Mouse (Mus musculus) embryonic stem cell, embryonic (primary cell): ENCODE measurements around the gene Hadha.

ENCODE experiments used
- CTCF ChIA-PET, 4 experiments: fragments of 300-600 bp in 2 of 4; fragments of 350-600 bp in 2 of 4; sonication (Branson Sonifier 250); formaldehyde crosslinking; loops; one replicate each; lab custom pipeline; 2022; ENCODE audit warnings: inconsistent platforms in 2 of 4; lab: Charles Lee
- POLR2A ChIA-PET, 4 experiments: fragments of 300-600 bp in 2 of 4; fragments of 350-600 bp in 2 of 4; sonication (Branson Sonifier 250); formaldehyde crosslinking; loops; one replicate each; lab custom pipeline; 2022; ENCODE audit warnings: antibody characterized with exemption in 4 of 4, inconsistent platforms in 1 of 4; lab: Charles Lee

Gene Hadha

GRCm38 (mm10) chr5:30154474-30155394 lies at the start of gene Hadha, which contains the start of gene Hadhb:
Gene Hadha, minus strand, starts transcription at chr5:30155162.
Gene Hadhb, plus strand, starts transcription at chr5:30155248.
- POLR2A ChIA-PET = interaction anchor here in 3 of 4 experiments (0.7 to 2.6 kb wide), 41 partner anchors 8 to 894 kb away, joined by 3 to 19 read pairs (median 3); partner anchors contain the start of genes Tyms (in 3 of the 3), Garem2 (in 2 of the 3), Agbl5 (in 1 of the 3) and Atraid (in 1 of the 3)
- CTCF ChIA-PET = interaction anchor here in 2 of 4 experiments (0.6 to 1.0 kb wide), 2 partner anchors 40 to 1830 kb away, joined by 3 read pairs; no protein-coding TSS in a partner anchor

GRCm38 (mm10) chr5:30204441-30204840 lies 49.5 kb upstream of the Hadha start:
- ChIA-PET CTCF (interaction anchor here in 2 of 4 experiments (0.6 to 2.1 kb wide), 7 partner anchors 89 to 459 kb away, joined by 3 to 9 read pairs (median 5); partner anchors contain the start of gene Garem2 (in 1 of the 2)), POLR2A (interaction anchor here in 2 of 4 experiments (0.5 to 1.4 kb wide), 4 partner anchors 10 to 505 kb away, joined by 3 to 4 read pairs (median 3); no protein-coding TSS in a partner anchor)

GRCm38 (mm10) chr5:30203216-30203885 lies 48.4 kb upstream of the Hadha start:
- CTCF ChIA-PET = interaction anchor here (0.6 to 1.4 kb wide), 6 partner anchors 11 to 263 kb away, joined by 3 to 4 read pairs (median 3); no protein-coding TSS in a partner anchor
- POLR2A ChIA-PET = interaction anchor here in 1 of 4 experiments (0.9 kb wide), 1 partner anchor 9 kb away, joined by 3 read pairs; no protein-coding TSS in a partner anchor

- ChIA-PET CTCF (interaction anchor here in 3 of 4 experiments (0.6 to 1.4 kb wide), 5 partner anchors 8 to 255 kb away, joined by 3 to 4 read pairs (median 3); no protein-coding TSS in a partner anchor), POLR2A (no interaction called here)
These were observed 47.3 kb upstream of the Hadha start for GRCm38 (mm10) chr5:30202221-30202620.

- POLR2A ChIA-PET = interaction anchor here in 1 of 4 experiments (0.6 kb wide), 1 partner anchor 614 kb away, joined by 3 read pairs; no protein-coding TSS in a partner anchor
- CTCF ChIA-PET = interaction anchor here (0.6 to 1.5 kb wide), 28 partner anchors 9 to 733 kb away, joined by 3 to 6 read pairs (median 4); partner anchors contain the start of gene Garem2 (in 1 of the 4)
These were observed 46.6 kb upstream of the Hadha start for GRCm38 (mm10) chr5:30201521-30201920.

GRCm38 (mm10) chr5:30198257-30198656 lies 43.3 kb upstream of the Hadha start:
- ChIA-PET POLR2A (interaction anchor here in 3 of 4 experiments (0.6 to 2.1 kb wide), 4 partner anchors 84 to 715 kb away, joined by 3 to 6 read pairs (median 4); no protein-coding TSS in a partner anchor), CTCF (interaction anchor here in 2 of 4 experiments (0.8 to 1.6 kb wide), 4 partner anchors 27 to 193 kb away, joined by 3 to 6 read pairs (median 4); partner anchors contain the start of genes 3110082J24Rik (in 1 of the 2) and Garem2 (in 1 of the 2))

GRCm38 (mm10) chr5:30195340-30195739 lies 40.4 kb upstream of the Hadha start:
- CTCF ChIA-PET = interaction anchor here in 1 of 4 experiments (0.5 kb wide), 1 partner anchor 12 kb away, joined by 3 read pairs; no protein-coding TSS in a partner anchor
- POLR2A ChIA-PET = no interaction called here

GRCm38 (mm10) chr5:30192452-30192851 lies 37.5 kb upstream of the Hadha start:
- ChIA-PET CTCF (no interaction called here), POLR2A (no interaction called here)

- POLR2A ChIA-PET = no interaction called here
- CTCF ChIA-PET = no interaction called here
These were observed 32.9 kb upstream of the Hadha start for GRCm38 (mm10) chr5:30187687-30188485.

GRCm38 (mm10) chr5:30175811-30176210 lies 20.8 kb upstream of the Hadha start:
- POLR2A ChIA-PET = no interaction called here

GRCm38 (mm10) chr5:30172931-30173692 lies 18.1 kb upstream of the Hadha start:
- ChIA-PET POLR2A (interaction anchor here in 2 of 4 experiments (0.6 to 2.0 kb wide), 5 partner anchors 8 to 102 kb away, joined by 3 to 14 read pairs (median 4); partner anchors contain the start of genes Hadha (in 1 of the 2) and Hadhb (in 1 of the 2)), CTCF (interaction anchor here (0.6 to 1.4 kb wide), 4 partner anchors 28 to 684 kb away, joined by 3 to 5 read pairs (median 4); no protein-coding TSS in a partner anchor)

More at GRCm38 (mm10) chr5:30175811-30176210, 20.8 kb upstream of the Hadha start:
- CTCF ChIA-PET = no interaction called here

GRCm38 (mm10) chr5:30172115-30172514 lies 17.2 kb upstream of the Hadha start:
- ChIA-PET POLR2A (interaction anchor here in 2 of 4 experiments (0.7 to 1.5 kb wide), 3 partner anchors 9 to 16 kb away, joined by 3 to 5 read pairs (median 4); no protein-coding TSS in a partner anchor), CTCF (interaction anchor here in 2 of 4 experiments (0.5 to 1.4 kb wide), 3 partner anchors 27 to 170 kb away, joined by 3 read pairs; no protein-coding TSS in a partner anchor)

- CTCF ChIA-PET = interaction anchor here in 1 of 4 experiments (0.9 to 1.0 kb wide), 2 partner anchors 20 to 172 kb away, joined by 3 to 4 read pairs; no protein-coding TSS in a partner anchor
- POLR2A ChIA-PET = interaction anchor here in 2 of 4 experiments (0.9 to 3.4 kb wide), 2 partner anchors 15 kb away, joined by 4 to 19 read pairs; partner anchors contain the start of genes Hadha (in 2 of the 2) and Hadhb (in 2 of the 2)
These were observed 15.5 kb upstream of the Hadha start for GRCm38 (mm10) chr5:30170303-30170940.

GRCm38 (mm10) chr5:30165234-30165946 lies 10.4 kb upstream of the Hadha start:
- ChIA-PET CTCF (interaction anchor here in 1 of 4 experiments (0.6 kb wide), 1 partner anchor 462 kb away, joined by 4 read pairs; no protein-coding TSS in a partner anchor), POLR2A (interaction anchor here in 2 of 4 experiments (1.2 to 2.1 kb wide), 4 partner anchors 8 to 51 kb away, joined by 4 to 8 read pairs (median 6); partner anchors contain the start of genes Hadha (in 2 of the 2) and Hadhb (in 2 of the 2))

- POLR2A ChIA-PET = interaction anchor here in 1 of 4 experiments (1.0 to 1.5 kb wide), 2 partner anchors 10 to 36 kb away, joined by 3 read pairs; no protein-coding TSS in a partner anchor
- CTCF ChIA-PET = no interaction called here
These were observed 7.4 kb upstream of the Hadha start for GRCm38 (mm10) chr5:30162339-30162738.
